Mouse (Mus musculus) heart, postnatal 14 days (tissue): ENCODE results near the gene Fam196b. TPM values are rescaled to one million over a fixed set of nuclear protein-coding genes. Genes with fewer than 3 reads are reported as not detected.

Experiments used
- DNase-seq, 2 experiments: peaks; one replicate each; pipeline ENCODE4 v3.0.0; 2021 to 2022
- intact Hi-C: fragments of 180-260 bp; cut with DNase I; formaldehyde crosslinking; loops from one replicate; pipeline ENCODE4 v1.15.1; 2025
- long read RNA-seq, 2 experiments: library from polyadenylated mRNA; stranded (forward); transcript quantifications; one replicate each; pipeline ENCODE4 v2.0.0; 2021
- total RNA-seq, 2 experiments: library from RNA; stranded (reverse); gene quantifications; 2 replicates each; pipeline ENCODE4 v1.2.3; 2021

Fam196b gene
- not detected for total RNA-seq
- long read RNA-seq, experiment 1, result 0 reads
- long read RNA-seq, experiment 2, result 0 reads

- intact Hi-C loops, result no loop called here
- DNase-seq, result peak in 1 of 2 experiments; percentile 24
Observed at GRCm38 (mm10) chr11:34314534-34315379, at the start of gene Fam196b. Gene Fam196b (plus strand): TSS chr11:34314822.

GRCm38 (mm10) chr11:34272016-34272415 is 42.6 kb upstream of the Fam196b start:
- intact Hi-C loops, result no loop called here
- DNase-seq, result no peak

GRCm38 (mm10) chr11:34275941-34276340 is 38.7 kb upstream of the Fam196b start:
- intact Hi-C loops, result no loop called here

DNA sequence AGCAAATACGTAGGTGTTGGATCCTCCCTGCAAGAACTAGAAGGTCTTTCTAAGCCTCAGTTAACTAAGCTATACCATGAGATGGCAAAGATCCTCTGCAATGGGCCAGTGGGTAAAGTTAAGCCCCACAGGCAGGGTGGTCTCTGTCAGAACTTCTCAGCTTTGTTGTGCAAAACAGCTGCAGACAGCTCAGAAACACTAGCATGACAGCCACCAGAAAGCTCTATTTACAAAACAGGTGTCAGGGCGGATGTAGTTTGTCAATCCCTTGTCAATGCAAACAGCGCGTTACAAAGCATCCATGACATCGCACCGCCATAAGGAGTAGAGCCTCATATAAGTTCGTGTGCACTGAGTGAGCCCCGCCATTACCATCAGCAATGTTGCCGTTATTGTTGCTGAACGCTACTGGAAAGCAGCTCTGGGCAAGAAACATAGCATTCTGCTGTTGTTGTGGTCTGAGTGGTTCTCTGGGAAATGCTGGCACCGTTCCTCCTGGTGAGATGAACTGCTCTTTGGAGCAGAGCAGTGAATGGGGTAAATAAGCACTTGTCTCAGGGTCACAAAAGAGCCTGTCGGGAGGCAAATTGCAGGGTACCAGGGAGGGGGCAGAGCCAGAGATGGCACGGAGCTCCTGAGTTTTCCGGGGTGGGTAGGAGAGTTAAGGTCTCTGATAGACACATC is 38.1 kb upstream of the Fam196b start:
- no peak for DNase-seq
- intact Hi-C loops, result no loop called here

More at GRCm38 (mm10) chr11:34275941-34276340, 38.7 kb upstream of the Fam196b start:
- no peak for DNase-seq

DNA sequence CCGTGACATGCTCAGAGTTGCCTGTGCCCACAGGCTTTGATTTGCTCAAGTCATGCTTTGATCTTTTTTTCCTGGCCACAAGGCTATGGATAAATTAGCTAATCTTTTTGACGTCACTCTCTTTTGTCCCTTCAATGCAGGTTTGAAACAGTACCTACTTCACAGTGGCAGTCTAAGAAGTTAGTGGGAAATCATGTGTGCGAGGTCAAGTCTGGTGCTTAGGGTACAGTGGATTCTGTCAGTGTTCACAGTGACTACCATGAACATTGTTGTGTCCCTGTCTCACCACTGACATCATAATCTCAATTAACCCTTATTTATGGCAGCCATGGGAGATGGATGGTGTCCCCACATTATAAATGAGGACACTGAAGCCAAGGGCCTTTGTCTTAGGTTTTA is 37.6 kb upstream of the Fam196b start:
- intact Hi-C loops, result no loop called here
- no peak for DNase-seq

DNA sequence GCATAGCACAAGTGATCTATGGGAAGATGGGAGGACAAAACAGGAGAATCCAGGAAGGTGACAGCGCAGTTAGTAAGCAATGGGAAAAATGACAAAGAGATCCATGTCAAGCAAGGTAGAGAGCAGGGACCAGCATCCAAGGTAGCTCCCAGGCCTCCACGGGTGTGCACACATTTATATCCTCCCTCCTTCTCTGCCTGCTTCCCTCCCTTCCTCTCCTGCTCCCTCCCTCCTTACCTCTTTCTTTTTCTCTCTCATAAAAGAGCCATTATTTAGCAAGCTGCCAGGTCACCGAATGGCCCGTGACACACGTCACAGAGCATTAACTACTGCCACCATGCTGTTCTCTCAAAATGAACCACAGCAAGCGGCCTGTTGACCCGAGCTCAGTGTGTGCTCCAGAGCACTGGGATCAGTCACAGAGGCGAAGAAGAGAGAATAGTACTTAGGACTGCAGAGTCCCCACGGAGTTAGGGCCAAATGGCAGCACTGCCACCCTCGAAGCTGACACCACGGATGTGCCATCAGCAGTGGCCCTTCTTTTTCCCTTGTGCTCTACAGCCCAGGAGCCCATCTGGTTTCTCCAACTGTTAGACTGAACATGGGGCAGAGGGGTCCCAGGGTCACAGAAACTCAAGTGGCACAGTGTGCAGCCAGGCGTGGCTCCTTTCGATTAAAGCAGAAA is 30.4 kb upstream of the Fam196b start:
- intact Hi-C loops, result no loop called here

DNA sequence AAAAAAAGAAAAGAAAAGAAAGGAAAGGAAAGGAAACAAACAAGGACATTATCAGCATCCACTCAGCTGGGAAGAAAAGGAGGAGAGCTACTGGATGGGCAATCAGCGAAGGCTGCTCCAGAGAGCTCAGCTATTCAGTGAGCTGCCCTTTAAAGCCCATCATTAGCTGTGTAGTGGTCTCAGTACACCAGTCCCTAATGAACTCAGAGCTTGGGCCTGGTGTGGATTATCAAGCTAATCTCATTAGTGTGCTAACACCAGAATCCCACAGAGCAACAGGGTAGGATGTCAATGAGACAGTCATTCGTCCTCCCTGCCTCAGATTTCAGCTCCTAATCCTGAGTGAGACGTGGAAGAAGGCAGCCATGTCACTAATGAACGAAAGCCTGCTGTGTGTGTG is 24.4 kb upstream of the Fam196b start:
- intact Hi-C loops, result no loop called here
- DNase-seq, result no peak

More for the DNA sequence above, 30.4 kb upstream of the Fam196b start:
- no peak for DNase-seq

- no peak for DNase-seq
- intact Hi-C loops, result no loop called here
Observed at GRCm38 (mm10) chr11:34290708-34291107, 23.9 kb upstream of the Fam196b start.

DNA sequence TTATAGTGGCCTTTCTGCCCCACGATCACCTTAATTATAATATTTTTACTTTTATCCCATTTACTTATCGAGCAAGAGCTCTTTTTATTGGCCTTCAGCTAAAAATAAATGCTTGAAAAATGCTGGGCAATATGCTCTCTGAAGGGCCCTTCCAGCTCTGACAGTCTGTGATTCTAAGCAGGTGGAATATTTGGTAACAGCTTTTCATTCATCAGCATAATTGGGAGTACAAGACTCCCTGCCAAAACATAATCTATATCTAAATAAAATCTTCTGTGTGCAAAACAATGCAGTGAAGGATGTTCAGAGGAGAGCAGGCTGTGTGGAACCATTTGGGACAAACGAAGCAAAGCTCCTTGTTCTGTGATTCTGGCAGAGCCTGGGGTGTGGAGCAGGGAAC is 23.3 kb upstream of the Fam196b start:
- no peak for DNase-seq
- intact Hi-C loops, result no loop called here

DNA sequence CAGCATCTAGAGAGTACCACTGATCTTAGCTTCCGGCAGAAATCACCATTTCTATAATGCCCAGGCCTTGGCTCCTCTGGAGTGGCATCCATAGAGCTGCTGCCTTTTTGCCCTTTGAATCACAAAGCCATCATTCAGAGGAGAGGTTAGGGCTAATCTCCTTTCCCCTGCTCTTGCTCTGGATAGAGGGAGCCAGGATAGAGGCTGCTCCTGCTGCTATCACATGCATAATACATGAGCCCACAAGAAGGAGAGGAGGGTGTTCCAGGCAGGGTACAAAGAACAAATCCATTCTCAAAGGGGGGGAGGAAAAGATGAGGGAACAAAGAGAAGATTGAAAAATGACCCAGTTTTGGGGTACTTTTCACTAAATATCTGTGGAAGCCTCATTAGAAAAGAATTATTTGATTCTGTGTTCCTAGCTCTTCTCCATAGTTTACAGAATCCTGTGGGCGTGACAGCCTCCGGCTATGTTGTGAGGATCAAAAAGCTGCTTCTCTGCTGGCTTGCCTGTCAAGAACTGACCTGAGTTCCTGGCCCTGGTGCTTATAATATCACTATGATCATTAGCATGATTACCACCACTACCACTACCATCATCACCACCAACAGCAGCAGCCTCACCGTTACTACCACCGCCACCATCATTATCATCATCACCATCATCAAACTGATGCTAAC is 16.8 kb upstream of the Fam196b start:
- DNase-seq, result no peak
- intact Hi-C loops, result no loop called here

- no peak for DNase-seq
Observed at GRCm38 (mm10) chr11:34299550-34299949, 15.1 kb upstream of the Fam196b start.

GRCm38 (mm10) chr11:34300064-34300463 is 14.6 kb upstream of the Fam196b start:
- intact Hi-C loops, result no loop called here
- DNase-seq, result no peak

More at GRCm38 (mm10) chr11:34299550-34299949, 15.1 kb upstream of the Fam196b start:
- intact Hi-C loops, result no loop called here

DNA sequence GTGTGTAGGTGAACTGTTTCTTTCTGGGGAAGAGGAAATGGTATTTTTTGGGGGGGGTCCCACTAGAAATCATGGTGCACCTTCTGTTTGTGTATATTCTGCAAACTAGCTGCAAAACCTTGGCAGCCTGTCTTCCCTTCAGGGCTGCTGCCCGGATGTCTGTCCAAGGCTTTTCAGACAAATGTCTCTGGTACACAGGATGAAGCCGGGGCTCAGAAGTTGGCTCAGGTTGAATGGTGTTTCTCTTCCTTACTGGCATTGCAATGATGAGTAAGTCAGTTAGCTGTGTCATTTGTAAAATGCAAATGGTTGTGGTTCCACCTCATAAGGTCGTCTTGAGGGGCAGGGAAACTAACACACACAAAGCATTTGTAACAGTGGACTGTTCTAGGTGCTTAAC is 8.4 kb upstream of the Fam196b start:
- DNase-seq, result no peak
- intact Hi-C loops, result no loop called here

DNA sequence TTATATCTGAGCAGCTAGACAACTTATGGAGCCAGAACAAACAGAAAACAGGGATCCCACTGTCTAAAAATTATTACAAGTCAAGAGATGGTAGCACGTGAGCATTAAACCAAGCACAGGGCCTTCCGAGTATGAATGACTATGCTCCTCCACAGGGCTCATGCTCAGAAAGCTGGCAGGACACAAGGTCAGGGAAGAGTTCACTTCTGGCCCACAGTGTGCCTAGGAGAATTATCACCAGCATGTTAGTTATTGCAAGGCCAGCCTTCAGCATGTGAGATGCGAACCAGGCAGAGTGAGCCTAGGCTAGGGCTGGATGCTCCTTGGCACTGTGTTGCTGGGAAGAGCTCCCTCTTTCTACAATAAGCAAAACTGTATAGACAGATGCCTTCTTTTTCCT is 5.9 kb upstream of the Fam196b start:
- intact Hi-C loops, result no loop called here
- DNase-seq, result no peak

- intact Hi-C loops, result no loop called here
Observed at GRCm38 (mm10) chr11:34309360-34309759, 5.3 kb upstream of the Fam196b start.

DNA sequence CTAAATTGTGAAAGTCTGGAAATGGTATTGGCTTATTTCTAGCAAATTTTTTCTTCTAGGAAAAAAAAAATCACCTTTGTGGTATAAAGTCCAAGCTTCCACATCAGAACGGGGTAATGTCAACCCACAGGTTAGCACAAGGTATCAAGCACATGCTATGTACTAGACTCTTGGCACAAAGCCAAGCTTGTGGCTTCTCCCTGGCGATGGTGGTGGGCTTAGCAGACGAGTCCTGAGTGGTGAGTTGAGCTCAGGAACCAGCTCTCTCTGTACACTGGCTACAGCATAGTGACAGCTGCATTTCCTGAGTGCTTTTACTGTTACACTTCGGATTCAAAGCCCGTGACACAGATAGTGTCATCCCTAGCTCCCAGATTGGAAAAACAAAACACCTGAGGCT is 2.9 kb upstream of the Fam196b start:
- intact Hi-C loops, result loop anchor here (2.0 kb wide), 1 partner anchor 503 kb away; no protein-coding TSS in a partner anchor
- DNase-seq, result no peak

More at GRCm38 (mm10) chr11:34309360-34309759, 5.3 kb upstream of the Fam196b start:
- no peak for DNase-seq

DNA sequence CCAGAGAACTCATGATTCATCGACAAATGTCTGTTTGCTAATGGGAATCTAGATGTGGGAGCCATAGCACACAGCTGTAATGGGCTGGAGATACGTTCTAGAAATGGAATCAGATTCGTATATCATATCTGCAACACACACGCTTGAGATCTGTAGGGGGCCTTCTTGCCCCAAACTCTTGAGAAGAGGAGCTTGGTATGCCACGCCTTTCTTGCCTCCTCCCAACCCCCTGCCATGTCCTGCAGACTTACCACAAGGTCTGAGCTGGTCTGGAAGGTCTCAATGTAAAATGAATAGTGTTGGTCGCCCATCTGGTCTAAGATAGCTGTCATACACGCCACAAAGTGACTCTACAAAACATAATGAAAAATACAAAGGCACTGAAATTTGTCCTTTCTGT is 2.4 kb upstream of the Fam196b start:
- no peak for DNase-seq
- intact Hi-C loops, result loop anchor here (2.0 kb wide), 1 partner anchor 503 kb away; no protein-coding TSS in a partner anchor

DNA sequence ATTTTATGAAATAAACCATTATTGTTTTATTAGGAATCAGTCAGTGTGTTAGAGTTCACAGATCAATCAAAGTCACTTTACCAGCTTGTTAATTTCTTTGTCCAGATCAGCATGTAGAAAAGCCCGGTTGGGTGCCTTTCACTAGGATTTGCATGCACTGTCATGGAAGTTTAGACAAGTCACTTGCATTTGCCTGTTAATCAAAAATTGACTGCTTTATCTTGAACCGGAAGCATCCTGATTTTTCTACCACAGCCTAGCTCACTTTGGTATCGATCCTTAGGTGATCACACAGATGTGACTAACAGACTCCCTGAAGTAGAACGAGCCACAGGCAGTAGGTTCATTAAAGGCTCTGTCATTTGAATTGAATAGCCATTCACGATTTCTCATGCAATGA is 761 bp downstream of the Fam196b start:
- intact Hi-C loops, result no loop called here

GRCm38 (mm10) chr11:34316176-34316575 is 1.6 kb downstream of the Fam196b start:
- DNase-seq, result no peak
- intact Hi-C loops, result no loop called here

More for the DNA sequence above, 761 bp downstream of the Fam196b start:
- DNase-seq, result no peak

GRCm38 (mm10) chr11:34317001-34317400 is 2.4 kb downstream of the Fam196b start:
- intact Hi-C loops, result no loop called here
- no peak for DNase-seq
